Mouse (Mus musculus) heart, adult 9 months (tissue): ENCODE data around the gene Ccnyl1.

Experiments
- DNase-seq, 2 experiments: peaks; one replicate each; pipeline ENCODE4 v3.0.0; 2022; ENCODE audit warnings: low spot score in 2 of 2

Gene Ccnyl1

DNA sequence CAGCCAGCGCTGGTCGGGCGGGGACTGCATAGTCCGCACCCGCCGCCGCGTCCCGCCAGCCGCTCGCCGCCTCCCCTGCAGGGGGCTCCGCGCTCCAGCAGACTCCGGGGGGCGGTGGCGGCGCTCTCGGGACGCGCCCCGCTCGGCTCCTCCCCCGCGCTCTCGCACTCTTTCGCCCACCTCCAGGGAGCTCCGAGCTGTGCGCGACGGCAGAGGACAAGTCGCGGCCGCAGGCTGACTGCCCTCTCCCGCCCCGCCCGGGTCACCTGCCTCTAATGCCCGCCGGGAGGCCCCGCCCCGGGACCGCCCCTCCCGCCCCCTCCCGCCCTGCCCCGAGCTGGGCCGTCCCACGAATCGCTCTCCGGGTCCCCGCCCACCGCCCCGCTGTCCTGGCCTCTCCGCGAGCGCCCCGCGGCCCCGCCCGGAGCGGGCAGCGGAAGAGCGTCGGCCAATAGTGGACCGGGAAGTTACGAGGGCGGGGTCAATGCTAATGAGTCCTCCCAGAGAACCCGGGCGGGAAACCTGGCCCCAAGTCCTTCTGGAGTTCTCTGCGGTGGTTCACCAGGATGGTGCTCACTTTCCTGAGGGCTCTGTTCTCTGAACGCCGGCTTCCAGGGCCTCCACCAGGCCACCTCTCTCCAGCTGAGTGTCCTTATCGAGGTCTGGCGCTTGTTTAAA is 47.4 kb downstream of the Ccnyl1 start, which contains the start of gene Fzd5:
Fzd5 (minus strand) TSS at position 250 of the 678 bp plus-strand sequence.
- DNase-seq: peak; percentile 92 to 93

DNA sequence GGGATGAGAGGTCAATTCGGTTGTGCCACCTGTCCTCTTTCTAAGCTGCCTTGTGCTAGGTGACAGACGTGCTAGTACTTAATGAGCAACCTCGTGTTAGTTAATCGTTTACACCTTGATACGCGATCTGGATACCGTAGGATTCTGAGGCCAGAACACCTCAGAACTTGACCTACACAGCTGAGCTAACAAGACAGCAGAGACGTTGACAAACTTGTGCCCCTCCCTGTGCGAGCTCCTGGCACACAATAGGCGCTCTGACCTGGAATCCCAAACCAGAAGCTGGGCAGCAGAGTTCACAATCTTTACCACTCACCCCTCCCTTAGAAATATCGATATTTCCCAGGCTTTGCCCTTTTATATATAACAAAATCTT is 47.9 kb downstream of the Ccnyl1 start:
- DNase-seq: no peak

DNA sequence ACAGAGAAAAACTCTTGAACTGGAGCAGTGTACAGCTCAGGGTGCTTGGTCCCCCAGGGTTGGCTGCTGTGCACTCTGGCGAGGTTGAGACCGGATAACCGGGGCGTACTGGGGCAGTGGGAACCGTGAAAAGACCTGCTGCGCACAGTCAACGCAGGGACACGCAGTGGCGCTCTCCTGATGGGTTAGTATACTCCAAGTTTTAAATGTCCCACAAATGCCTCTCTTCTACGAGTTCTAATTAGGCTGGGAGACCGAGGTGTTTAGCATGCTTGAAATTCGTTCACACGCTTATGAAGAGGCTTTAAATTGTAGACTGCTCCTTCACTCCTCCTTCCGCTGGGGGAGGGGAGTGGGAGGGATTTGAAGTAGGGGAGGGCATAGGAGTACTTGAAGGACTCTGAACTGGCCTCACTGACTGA is 48.4 kb downstream of the Ccnyl1 start:
- peak; percentile 28 to 37 for DNase-seq

DNA sequence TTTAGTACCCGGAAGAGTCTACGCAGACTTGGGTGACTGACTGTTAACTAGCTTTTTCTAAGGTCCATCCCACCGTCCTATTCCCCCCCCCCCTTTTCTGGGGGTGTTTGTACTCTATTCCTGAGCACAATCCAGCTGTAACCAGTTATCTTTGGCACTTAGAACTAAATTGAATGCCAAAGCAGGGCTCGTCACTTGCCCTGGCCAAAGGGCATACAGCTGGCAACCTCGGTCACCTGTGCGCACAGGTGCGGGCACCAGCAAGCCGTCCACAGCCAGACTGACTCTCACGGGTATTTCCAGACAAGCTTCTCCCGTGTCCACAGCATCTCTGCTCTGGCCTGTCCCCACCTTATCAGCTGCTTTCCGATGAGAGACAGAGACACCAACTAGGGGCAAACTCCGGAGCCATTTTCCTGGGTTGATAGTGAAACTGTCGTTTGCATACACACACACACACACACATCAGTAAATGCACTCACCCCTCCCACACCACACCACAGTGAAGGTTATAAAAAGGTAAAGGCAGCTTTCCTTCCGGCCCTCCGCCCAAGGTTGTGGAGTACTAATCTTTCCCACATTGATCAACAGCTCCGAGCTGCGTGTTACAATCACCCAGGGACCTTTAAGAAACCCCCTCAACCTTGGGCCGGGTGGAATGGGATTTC is 52.6 kb downstream of the Ccnyl1 start:
- no peak for DNase-seq

DNA sequence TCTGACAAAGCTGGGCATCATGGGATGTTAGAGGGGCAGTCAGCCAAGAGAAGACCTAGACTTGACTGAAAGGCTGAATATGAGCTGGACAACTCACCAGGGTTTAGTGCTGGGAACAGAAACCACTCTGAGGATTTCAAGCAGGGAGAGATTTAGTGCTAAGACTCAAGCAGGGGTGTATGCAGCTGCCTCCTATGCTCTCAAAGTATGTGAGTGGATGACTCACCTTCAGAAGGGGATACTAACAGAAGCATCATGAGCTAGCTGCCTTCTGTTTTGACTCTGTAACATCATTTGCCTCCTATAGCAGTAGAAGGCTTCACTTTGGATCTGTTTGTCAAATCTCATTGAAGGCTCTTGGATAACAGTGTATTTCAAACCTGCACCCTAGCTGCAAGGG is 54.4 kb downstream of the Ccnyl1 start:
- DNase-seq: no peak

DNA sequence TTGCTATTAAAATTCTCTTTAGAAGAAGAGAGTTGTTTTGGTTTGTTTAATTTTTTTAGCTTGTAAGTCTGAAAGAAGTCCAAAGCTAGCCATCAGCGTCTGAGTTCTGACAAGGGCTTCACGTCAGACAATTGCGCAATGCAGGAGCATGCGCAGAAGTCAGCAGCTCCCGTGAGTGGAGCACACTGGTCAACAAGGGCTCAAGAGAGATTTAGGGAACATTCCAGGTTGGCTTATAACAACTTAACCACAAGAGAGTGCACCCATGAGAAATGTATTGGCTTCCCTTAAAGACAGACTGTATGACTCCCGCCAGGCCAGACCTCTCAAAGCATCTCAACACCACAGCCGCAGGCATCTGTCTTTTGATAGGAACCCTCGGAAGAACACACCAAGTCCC is 62.9 kb downstream of the Ccnyl1 start:
- peak; percentile 77 to 80 for DNase-seq

DNA sequence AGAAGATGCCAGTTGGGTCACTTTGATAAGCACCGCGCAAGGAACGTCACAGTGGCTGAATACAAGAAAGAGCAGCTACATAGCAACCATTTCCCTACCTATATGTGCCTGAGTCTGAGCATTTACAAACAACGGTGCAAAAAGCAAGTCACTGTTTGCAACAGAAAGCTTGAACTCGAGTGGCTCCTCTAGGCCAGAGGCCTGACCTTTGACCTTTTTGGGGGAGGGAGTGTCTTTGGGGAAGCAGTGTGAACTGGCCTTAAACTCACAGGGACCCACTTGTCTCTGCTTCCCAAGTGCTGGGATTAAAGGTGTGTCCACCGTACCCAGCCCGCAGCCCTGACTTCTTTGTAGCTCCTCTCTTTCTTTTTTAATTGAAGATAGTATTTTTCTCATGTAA is 63.4 kb downstream of the Ccnyl1 start:
- DNase-seq: no peak

DNA sequence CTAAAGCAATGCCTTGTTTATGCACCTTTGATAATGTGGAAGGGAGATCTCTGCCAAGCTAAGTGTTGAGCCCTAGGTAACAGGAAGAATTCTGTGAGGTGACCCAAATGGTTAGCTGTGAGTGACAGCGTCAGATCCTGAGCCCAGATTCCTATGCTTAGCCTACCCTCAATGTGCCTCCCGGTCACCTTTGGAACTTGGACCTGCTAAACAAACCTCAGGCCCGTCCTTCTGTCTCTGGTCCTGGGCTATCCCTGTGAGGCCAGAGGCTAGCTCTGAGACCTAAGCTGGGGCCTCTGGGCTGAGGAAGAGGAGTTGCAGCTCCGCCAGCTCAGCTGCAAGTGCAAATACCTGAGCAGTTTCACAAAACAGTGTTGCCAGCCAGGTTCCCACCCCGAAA is 64.4 kb downstream of the Ccnyl1 start:
- no peak for DNase-seq

DNA sequence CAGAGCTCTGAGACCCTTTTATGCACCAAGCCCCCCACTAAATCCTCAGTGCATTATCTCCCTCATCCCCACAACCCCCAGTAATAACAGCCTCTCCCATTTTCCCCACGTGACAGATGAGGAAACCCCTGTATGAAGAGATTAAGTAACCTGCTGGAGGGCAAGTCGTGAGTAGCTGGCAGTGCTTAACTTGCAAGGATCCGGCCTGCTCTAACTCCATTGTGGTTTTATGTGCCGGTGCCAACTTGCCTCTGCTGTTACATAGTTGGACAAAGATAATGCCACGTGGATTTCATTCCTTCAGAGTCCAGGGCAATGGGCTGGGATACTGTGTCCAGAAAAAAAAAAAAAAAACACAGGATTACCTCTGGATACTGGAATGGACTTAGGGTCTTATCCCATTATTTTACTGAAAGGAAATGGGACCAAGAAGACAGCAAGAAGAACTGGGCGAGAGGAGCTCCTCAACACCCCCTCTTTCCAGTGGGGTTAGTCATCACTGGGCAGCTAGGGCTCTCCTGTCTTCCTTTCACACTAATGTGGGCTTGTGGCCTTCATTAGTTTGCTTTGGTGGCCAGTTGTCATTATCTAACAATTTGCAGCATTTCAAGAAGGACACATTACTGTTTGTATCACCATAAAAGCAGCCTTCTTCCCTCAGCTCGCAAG is 65.8 kb downstream of the Ccnyl1 start:
- DNase-seq: peak in 1 of 2 experiments; percentile 3

DNA sequence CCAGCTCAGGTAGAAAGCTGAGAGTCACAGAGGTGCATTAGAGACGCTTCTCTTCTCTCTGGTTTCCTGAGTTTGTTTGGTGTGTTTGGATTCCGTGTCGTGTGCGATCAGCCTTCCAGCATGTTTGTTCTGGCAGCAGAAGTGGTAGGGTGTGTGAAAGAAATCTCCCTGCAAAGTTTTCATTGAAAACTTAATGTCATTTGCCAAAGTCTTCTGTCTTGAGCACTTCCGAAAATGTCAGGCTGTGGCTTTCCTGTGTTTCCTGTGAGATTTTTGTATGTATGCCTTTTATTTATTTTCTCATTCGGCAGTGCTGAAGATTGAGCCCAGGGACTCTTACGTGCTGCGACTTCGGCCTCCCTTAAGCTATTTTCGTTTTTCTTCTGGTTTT is 66.4 kb downstream of the Ccnyl1 start:
- peak; percentile 10 to 16 for DNase-seq

DNA sequence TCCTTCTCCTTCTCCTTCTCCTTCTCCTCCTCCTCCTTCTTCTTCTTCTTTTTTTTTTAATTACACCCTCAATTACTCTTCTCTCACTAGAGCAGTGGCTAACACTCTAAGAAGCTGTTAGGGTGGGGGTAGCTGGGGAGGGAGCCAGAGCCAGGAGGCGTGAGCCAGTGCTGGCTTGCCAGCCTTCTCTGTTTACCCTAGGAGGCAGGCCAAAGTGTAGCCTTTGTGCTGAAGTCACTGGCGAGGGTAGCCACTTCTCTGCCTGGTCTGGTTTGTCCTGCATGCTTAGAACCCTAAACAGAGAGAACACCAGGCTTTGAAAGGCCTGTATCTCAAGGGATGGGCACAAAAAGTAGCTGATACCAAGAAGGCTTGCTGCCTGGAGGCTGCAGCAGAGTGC is 67.0 kb downstream of the Ccnyl1 start:
- DNase-seq: peak; percentile 22 to 29

DNA sequence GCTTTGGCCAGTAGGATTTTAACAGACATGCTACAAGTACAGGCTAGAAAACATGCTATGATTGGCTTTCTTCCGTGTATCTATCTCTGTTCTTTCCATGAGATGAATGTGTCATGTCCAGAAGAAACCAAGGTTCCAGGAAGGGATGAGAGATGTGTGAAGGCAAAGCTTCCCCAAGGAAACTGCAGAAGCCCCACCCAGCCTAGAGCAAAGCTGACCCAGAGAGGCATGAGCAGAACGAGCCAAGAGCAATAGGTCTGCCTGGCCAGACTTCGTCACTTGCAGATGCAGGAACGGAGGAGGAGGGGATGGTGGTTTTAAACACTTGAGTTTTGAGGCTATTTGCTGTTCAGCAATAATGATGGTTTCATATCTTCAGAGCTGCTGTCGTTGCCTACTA is 67.5 kb downstream of the Ccnyl1 start:
- DNase-seq: peak; percentile 32 to 54

DNA sequence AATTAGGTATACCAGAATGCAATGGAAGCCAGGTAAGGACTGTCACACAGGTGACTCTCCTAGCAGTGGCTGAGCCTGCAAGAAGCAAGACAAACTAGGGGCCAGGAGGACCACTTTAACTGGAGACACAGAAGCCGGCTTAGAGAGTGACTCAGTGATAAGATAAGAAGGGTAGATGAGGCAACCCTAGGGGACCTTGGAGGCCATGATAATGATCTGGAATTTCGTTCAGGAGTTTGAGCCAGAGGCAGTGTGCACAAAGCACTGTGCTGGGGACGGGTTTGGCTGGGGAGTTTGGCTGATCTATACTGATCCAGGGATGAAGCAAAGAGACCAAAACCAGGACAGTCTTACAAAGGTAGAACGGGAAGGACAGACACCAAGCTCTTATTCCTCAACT is 71.4 kb downstream of the Ccnyl1 start:
- no peak for DNase-seq

DNA sequence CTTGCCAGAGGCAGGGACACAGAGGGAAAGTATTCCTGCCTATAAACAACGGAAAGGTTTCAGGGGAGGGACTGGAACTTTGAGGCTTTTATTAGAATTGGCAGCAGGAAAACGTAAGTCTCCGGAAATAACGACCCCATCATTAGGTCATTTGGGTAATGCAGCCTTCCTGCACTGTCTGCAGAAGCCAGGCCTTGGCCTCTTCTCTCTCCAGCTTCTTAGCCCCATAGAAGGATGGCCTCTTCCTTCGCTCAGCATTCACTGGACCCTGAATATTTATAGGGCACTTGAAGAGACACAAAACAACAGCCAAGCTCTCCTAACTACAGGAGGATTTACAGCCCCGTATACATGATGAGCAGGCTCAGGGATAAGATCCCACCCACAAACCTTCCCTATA is 79.9 kb downstream of the Ccnyl1 start:
- no peak for DNase-seq

DNA sequence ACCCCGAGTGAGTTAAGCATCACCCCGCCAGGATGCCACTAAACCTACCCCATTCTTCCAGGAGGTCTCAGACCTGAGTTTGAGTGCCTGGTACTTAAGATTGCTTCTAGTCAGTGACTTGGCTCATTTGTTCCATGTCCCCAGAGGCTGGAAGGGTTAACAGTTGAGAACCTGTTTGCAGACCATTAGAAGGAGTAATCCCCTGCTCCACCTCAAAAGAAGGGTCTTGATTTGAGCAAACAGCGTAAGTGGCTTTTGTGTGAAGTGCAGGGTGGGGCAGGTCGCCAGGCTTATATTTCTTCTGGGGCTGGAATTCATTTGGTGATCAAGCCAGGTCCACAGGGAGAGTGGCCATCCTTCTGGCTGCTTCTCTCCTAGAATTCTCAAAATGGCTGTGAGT is 83.0 kb downstream of the Ccnyl1 start:
- no peak for DNase-seq
